Mouse (Mus musculus) hindbrain, embryonic 12.5 days (tissue): ENCODE measurements around the gene Gng12. TPM values are rescaled to one million over a fixed set of nuclear protein-coding genes. Genes with fewer than 3 reads are reported as not detected.
A peak's percentile ranks its signal among the peaks of the same experiment; 100 is the strongest.

Source experiments
- ATAC-seq: fragments of 200-750 bp; cut with Nextera tagmentation; 2 replicates; pipeline ENCODE4 v1.8.0; 2017; ENCODE audit warnings: moderate TSS enrichment; ENCODE audit not compliant: low FRiP score
- H3K27ac ChIP-seq: fragments of 300-500 bp; sonication (generic); 2 replicates; pipeline ENCODE4 v1.5.1; 2016; ENCODE audit warnings: mild to moderate bottlenecking
- H3K27me3 ChIP-seq: fragments of 300-500 bp; sonication (generic); 2 replicates; pipeline ENCODE4 v1.6.1; 2016; ENCODE audit warnings: mild to moderate bottlenecking
- H3K36me3 ChIP-seq: fragments of 300-500 bp; sonication (generic); 2 replicates; pipeline ENCODE4 v1.6.1; 2016; ENCODE audit warnings: mild to moderate bottlenecking
- H3K4me1 ChIP-seq: fragments of 300-500 bp; sonication (generic); 2 replicates; pipeline ENCODE4 v1.6.1; 2016
- H3K4me2 ChIP-seq: fragments of 300-500 bp; sonication (generic); replicated peaks from 2 replicates; pipeline ENCODE4 v1.6.1; 2016; ENCODE audit warnings: mild to moderate bottlenecking
- H3K4me3 ChIP-seq: fragments of 300-500 bp; sonication (generic); 2 replicates; pipeline ENCODE4 v1.5.1; 2016; ENCODE audit warnings: mild to moderate bottlenecking
- H3K9ac ChIP-seq: fragments of 300-500 bp; sonication (generic); 2 replicates; pipeline ENCODE4 v1.6.1; 2016; ENCODE audit warnings: mild to moderate bottlenecking, moderate library complexity
- H3K9me3 ChIP-seq: fragments of 300-500 bp; sonication (generic); replicated peaks from 2 replicates; pipeline ENCODE4 v1.6.1; 2016; ENCODE audit warnings: mild to moderate bottlenecking
- WGBS: fragments of 180-500 bp; shearing (Covaris S2); methylation state at CpG from one replicate; pipeline ENCODE4 v1.1.7; 2016; 5-methylcytosine and 5-hydroxymethylcytosine counted together
- polyA plus RNA-seq: library from polyadenylated mRNA; unstranded; fragments of >200 nt; fragmentation: Nextera tagmentation; extraction: Ambion mirVana; gene quantifications from 2 replicates; pipeline ENCODE4 v1.2.1, GENCODE M21; 2016

Gene Gng12
- polyA plus RNA-seq, 1 experiment from 2014 or later: 44.1 TPM

DNA sequence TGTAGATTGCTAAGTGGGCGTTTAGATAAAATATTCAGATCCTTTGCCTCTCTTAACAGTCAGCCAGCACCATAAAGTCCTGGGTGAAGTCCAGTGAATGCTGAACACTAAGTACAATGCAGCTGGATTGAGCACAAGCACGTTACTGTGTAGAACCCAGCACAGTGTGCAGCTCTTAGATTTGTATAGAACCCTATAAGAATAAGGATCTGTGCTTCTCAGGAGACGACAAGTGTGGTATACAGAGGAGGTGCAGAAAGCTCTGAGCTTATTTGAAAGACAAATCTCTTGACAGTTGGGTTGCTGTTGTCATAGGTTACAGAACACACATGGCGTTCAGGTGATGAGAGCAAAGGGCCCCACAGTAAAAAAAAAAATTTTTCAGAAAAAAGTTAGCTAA is 1.8 kb downstream of the Gng12 start:
- WGBS: 49% methylated on average over 4 of the region's 4 CpGs
- Histone ChIP-seq H3K27me3 (no peaks in the 10 kb centered on the region; the same call in 1 of the 2 replicates), H3K36me3 (no peaks in the 10 kb centered on the region), H3K27ac (no peak overlapping the region), H3K4me2 (peak overlapping the region; percentile 70; the same call in 1 of the 2 replicates), H3K9me3 (no peaks in the 10 kb centered on the region), H3K9ac (no peak overlapping the region), H3K4me3 (no peak overlapping the region), H3K4me1 (peaks cover 11% of the 10 kb centered on the region; the same call in 1 of the 2 replicates)
- no peak for ATAC-seq

DNA sequence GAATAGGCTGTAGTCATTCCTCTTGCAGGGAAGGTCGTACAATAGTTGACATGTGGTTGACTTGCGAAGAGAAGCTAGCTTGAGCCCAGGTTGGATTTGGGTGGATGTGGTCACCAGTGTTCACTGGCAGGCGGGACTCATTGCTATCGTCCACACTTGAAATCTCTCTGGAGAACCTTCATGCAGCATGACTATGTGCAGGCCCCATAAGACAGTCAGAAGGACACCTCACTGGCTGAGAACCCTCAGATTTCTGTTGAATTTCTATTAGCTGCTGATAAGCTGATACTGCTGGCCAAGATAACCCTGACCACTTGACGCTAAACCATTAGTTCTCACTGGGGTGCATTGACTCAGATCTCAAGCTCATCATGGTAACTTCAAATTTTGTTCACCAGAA is 5.7 kb downstream of the Gng12 start:
- H3K9me3 ChIP-seq: no peaks in the 10 kb centered on the region
- ATAC-seq: no peak
- H3K27me3 ChIP-seq: no peaks in the 10 kb centered on the region; the same call in 1 of the 2 replicates
- no peaks in the 10 kb centered on the region for H3K36me3 ChIP-seq
- 95% methylated on average over 5 of the region's 5 CpGs for WGBS
- no peak overlapping the region for H3K27ac ChIP-seq
- H3K4me1 ChIP-seq: peaks cover 11% of the 10 kb centered on the region; the same call in 1 of the 2 replicates
- H3K4me3 ChIP-seq: no peak overlapping the region
- H3K9ac ChIP-seq: no peak overlapping the region
- H3K4me2 ChIP-seq: no peak overlapping the region

DNA sequence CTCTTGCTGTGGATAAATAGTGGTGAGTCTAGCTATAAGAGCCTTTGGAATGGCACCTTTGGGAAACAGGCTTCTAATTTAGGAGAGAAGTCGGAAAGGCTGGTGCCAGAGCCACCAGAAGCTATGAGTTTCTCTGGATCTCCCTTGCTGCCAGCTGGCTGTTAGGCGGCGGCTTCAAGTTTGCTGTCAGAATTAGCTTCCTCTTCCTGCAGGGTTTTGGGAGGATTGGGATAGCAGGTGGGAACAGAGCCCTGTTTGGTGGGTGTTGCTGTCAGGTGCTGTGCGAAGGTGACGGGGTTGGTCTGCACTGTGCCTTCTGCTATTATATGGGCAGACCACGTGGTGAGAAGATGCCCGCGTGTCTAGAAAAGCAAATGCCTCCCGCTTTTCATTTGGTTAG is 7.0 kb downstream of the Gng12 start:
- no peaks in the 10 kb centered on the region for H3K27me3 ChIP-seq
- no peak overlapping the region for H3K4me3 ChIP-seq
- no peak for ATAC-seq
- no peak overlapping the region for H3K4me2 ChIP-seq
- H3K4me1 ChIP-seq: no peaks in the 10 kb centered on the region
- H3K27ac ChIP-seq: no peak overlapping the region
- H3K9ac ChIP-seq: no peak overlapping the region
- H3K36me3 ChIP-seq: no peaks in the 10 kb centered on the region
- no peaks in the 10 kb centered on the region for H3K9me3 ChIP-seq
- 81% methylated on average over 9 of the region's 9 CpGs for WGBS

GRCm38 (mm10) chr6:66903720-66904119 is 7.5 kb downstream of the Gng12 start:
- WGBS: 86% methylated on average over 6 of the region's 6 CpGs
- Histone ChIP-seq H3K27ac (no peak overlapping the region), H3K9me3 (no peaks in the 10 kb centered on the region), H3K9ac (no peak overlapping the region), H3K4me2 (no peak overlapping the region), H3K27me3 (no peaks in the 10 kb centered on the region), H3K4me3 (no peak overlapping the region), H3K4me1 (no peaks in the 10 kb centered on the region), H3K36me3 (no peaks in the 10 kb centered on the region)
- no peak for ATAC-seq

GRCm38 (mm10) chr6:66906244-66906643 is 10.0 kb downstream of the Gng12 start:
- Histone ChIP-seq H3K9me3 (no peaks in the 10 kb centered on the region), H3K4me1 (no peaks in the 10 kb centered on the region), H3K4me2 (no peak overlapping the region), H3K27ac (no peak overlapping the region), H3K4me3 (no peak overlapping the region), H3K9ac (no peak overlapping the region), H3K36me3 (no peaks in the 10 kb centered on the region), H3K27me3 (no peaks in the 10 kb centered on the region)
- WGBS: 90% methylated on average over 1 of the region's 1 CpGs
- no peak for ATAC-seq

GRCm38 (mm10) chr6:66908327-66908973 is 12.3 kb downstream of the Gng12 start:
- Histone ChIP-seq H3K27me3 (no peaks in the 10 kb centered on the region), H3K4me1 (no peaks in the 10 kb centered on the region), H3K36me3 (no peaks in the 10 kb centered on the region), H3K4me2 (no peak overlapping the region), H3K9me3 (no peaks in the 10 kb centered on the region), H3K27ac (no peak overlapping the region), H3K9ac (no peak overlapping the region), H3K4me3 (no peak overlapping the region)
- WGBS: 75% methylated on average over 5 of the region's 5 CpGs
- ATAC-seq: no peak

DNA sequence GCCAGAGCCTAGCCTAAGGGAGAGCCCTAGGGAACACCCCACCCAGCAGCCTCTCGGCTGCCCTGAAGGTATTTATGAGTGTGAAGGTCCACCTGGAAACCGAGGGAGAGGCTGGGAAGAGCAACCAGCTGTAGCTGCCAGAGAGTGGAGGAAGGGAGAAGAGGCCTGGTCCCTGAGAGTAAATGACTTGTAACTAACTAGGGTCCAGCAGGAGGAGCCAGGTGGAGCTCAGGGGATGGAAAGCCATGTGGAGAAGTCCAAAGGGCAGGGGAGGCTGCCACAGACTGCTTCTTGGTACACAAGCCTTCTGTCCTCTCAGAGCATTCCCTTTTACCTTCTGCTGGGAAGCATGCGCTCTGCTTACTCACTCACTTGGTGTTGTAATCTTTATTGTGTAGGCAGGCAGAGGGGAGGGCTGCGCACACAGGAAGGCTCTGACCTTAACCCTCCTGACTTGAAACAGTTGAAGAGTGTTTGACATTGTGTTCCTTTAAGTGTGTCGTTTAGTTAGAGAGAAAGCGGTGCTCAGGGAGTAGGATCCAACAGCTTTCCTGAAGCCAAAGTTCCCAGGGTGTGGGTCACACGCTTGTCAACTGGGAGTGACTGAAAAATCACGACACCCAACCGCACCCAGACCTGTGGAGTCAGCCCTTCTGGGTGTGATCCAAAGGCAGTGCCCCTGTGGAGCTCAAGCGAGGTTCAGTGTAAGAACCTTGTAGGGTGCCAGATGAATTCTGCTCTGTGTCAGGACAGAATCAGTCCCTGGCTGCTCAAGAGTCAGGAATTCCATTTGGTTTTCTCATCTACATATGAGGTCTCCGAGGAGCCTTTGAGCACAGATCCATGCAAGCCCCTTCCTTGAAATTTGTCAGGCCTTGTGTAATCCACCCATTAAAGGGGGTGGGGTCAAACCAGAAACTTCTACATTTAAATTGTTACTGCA is 14.6 kb downstream of the Gng12 start:
- WGBS: 51% methylated on average over 11 of the region's 11 CpGs
- Histone ChIP-seq H3K4me1 (no peaks in the 10 kb centered on the region), H3K27ac (no peak overlapping the region), H3K9ac (no peak overlapping the region), H3K4me2 (no peak overlapping the region), H3K4me3 (no peak overlapping the region), H3K9me3 (no peaks in the 10 kb centered on the region), H3K27me3 (no peaks in the 10 kb centered on the region), H3K36me3 (no peaks in the 10 kb centered on the region)
- ATAC-seq: no peak

DNA sequence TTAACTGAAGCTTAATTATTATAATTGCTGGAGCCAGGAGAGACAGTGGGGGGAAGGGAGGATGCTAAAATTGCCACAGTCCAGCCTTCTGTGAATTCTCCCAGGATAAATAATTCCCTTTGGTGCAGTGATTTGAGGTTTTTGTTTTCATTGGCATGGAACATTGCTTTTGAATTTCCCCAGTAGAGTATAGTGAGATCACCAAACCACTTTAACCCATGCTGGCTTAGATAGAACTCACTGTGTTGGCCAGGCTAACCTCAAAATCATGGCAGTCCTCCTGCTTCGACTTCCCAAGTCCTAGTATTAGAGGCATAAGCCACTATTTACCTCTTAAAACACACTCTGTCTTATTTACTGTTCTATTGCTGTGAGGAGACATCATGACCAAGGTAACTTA is 17.2 kb downstream of the Gng12 start:
- ATAC-seq: no peak
- no peak overlapping the region for H3K9ac ChIP-seq
- H3K4me1 ChIP-seq: no peaks in the 10 kb centered on the region
- H3K4me2 ChIP-seq: no peak overlapping the region
- 96% methylated on average over 1 of the region's 1 CpGs for WGBS
- no peaks in the 10 kb centered on the region for H3K9me3 ChIP-seq
- H3K4me3 ChIP-seq: no peak overlapping the region
- H3K27me3 ChIP-seq: no peaks in the 10 kb centered on the region
- H3K27ac ChIP-seq: no peak overlapping the region
- no peaks in the 10 kb centered on the region for H3K36me3 ChIP-seq

DNA sequence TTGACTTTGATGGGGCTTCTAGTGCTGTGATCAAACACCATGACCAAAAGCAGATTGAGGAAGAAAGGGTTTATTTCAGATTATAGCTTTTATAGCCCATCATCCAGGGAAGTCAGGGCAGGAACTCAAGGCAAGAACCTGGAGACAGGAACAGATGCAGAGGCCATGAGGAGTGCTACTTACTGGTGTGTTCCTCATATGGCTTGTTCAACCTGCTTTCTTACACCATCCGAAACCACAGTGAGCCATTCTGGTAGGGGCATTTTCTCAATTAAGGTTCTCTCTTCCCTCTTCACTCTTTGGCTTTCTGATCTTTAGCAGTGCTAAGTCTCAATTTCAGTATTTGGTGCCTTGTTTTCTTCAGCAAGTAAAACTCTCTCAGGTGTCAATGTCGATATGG is 19.4 kb downstream of the Gng12 start:
- no peaks in the 10 kb centered on the region for H3K36me3 ChIP-seq
- H3K9ac ChIP-seq: no peak overlapping the region
- no peak overlapping the region for H3K27ac ChIP-seq
- ATAC-seq: no peak
- H3K4me1 ChIP-seq: no peaks in the 10 kb centered on the region
- H3K27me3 ChIP-seq: no peaks in the 10 kb centered on the region
- WGBS: 95% methylated on average over 2 of the region's 2 CpGs
- H3K4me3 ChIP-seq: no peak overlapping the region
- no peak overlapping the region for H3K4me2 ChIP-seq
- H3K9me3 ChIP-seq: no peaks in the 10 kb centered on the region

- H3K27ac ChIP-seq: no peak overlapping the region
- no peaks in the 10 kb centered on the region for H3K27me3 ChIP-seq
- no peak overlapping the region for H3K4me2 ChIP-seq
- no peak overlapping the region for H3K4me3 ChIP-seq
- H3K36me3 ChIP-seq: no peaks in the 10 kb centered on the region
- no peak for ATAC-seq
- H3K9me3 ChIP-seq: no peaks in the 10 kb centered on the region
- WGBS: 93% methylated on average over 7 of the region's 7 CpGs
- no peak overlapping the region for H3K9ac ChIP-seq
- no peaks in the 10 kb centered on the region for H3K4me1 ChIP-seq
Measured at GRCm38 (mm10) chr6:66917032-66917431, 20.8 kb downstream of the Gng12 start.

GRCm38 (mm10) chr6:66920786-66921185 is 24.6 kb downstream of the Gng12 start:
- H3K4me3 ChIP-seq: no peak overlapping the region
- no peaks in the 10 kb centered on the region for H3K9me3 ChIP-seq
- no peak overlapping the region for H3K27ac ChIP-seq
- no peaks in the 10 kb centered on the region for H3K4me1 ChIP-seq
- no peaks in the 10 kb centered on the region for H3K36me3 ChIP-seq
- 93% methylated on average over 4 of the region's 4 CpGs for WGBS
- ATAC-seq: no peak
- H3K27me3 ChIP-seq: no peaks in the 10 kb centered on the region
- H3K4me2 ChIP-seq: no peak overlapping the region
- no peak overlapping the region for H3K9ac ChIP-seq

DNA sequence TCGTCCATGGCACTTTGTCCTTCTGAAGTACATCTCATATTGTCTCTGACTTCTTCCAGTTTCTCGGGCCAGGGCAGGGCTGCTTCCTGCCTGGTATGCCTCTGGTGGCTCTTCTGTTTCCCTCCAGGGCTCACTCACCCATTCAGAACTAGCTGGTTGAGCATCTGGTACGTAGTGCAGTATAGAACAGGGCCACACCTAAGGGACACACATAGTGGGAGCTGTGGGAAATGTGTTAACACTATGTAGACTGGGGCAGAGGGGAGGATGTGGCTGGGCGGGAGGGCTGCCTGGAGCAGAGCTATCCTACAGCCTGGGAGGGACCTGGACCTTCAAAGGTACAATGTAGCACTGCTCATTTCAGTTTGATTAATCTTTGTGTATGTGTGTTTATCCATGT is 25.6 kb downstream of the Gng12 start:
- H3K4me3 ChIP-seq: no peak overlapping the region
- no peaks in the 10 kb centered on the region for H3K27me3 ChIP-seq
- no peaks in the 10 kb centered on the region for H3K9me3 ChIP-seq
- WGBS: 89% methylated on average over 4 of the region's 4 CpGs
- H3K9ac ChIP-seq: no peak overlapping the region
- no peak overlapping the region for H3K27ac ChIP-seq
- H3K36me3 ChIP-seq: no peaks in the 10 kb centered on the region
- no peak overlapping the region for H3K4me2 ChIP-seq
- 0 out of 2 replicates have a peak, but pooled peaks have one; percentile 26 for ATAC-seq
- no peaks in the 10 kb centered on the region for H3K4me1 ChIP-seq
